Mouse (Mus musculus) left cerebral cortex, adult 11 months (tissue): ENCODE results near the gene Scaf11.

Source experiments
- DNase-seq: peaks from one replicate; pipeline ENCODE4 v3.0.0; 2022; ENCODE audit warnings: low spot score

Gene Scaf11

DNA sequence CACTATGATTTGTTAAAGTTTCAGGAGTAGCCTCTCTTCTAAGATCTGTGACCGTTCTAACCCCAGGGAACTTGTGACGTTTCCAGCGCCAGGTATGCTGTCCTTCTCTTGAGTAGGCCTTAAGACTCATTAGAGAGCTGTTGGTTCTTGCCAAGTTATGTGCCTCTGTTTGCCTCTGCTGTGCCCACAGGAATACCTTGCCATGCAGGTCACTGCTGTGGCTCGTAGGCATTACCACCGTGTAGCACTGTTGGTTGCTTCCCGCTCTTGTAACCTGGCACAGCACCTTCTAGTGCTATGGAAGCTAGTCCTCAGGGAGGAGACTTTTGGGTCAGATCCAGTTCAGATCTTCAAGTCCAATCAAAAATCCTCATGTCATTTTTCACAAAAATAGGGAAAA lies 65.6 kb downstream of the Scaf11 start:
- no peak for DNase-seq

DNA sequence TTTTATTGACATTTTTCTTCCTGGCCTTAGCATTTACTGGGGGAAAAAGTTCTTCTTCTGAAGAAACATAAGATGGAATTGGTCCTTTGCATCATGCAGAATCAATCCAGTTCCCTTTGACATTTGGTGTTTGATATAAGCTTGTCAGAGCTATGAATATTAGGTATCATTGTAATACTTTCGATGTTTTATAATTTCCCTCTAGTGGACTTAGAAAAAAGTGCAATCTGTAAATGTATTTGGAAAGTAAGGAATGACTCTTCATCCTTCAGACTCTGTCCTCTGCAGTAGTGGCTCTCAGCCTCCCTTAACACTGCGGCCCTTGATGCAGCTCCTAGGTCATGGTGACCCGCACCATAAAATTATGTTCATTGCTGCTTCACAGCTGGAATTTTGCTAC lies 67.8 kb downstream of the Scaf11 start:
- DNase-seq, result no peak

DNA sequence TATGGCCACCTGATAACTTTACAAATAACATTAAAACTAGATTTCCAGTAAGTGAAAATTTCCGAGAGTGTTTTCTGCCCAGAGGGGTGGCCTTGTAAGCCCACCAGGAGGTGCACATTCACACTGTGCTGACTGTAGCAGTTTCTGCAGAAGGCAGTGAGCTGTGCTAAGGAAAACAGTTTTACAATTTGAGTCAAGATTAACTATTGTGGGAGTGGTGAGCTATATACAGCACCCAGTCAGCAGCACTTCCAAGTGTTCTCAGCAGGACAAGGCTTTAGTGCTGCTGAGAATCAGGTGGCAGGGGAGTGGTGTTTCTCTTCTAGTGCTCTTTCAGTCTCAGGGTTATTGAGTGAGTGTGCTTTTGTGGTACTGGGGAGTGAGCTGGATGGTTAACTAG lies 72.1 kb downstream of the Scaf11 start:
- no peak for DNase-seq

DNA sequence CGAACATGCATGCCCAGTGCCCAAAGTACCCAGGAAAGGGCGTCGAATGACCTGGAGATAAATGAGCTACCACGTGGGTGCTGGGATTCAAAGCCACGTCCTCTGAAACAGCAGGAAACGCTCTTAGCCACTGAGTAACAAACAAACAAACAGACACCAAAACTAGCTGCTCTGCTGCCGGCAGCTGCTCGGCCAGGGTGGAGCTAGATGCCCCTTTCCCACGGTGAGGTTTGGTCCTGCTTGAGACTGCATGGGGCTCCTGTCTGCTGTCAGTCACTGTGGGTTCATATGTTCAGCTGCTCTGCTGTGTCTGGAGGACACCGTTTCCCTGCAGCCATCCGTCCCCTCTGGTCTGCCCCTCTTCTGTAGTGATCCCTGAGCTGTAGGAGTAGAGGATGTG lies 78.4 kb downstream of the Scaf11 start:
- DNase-seq, result no peak

DNA sequence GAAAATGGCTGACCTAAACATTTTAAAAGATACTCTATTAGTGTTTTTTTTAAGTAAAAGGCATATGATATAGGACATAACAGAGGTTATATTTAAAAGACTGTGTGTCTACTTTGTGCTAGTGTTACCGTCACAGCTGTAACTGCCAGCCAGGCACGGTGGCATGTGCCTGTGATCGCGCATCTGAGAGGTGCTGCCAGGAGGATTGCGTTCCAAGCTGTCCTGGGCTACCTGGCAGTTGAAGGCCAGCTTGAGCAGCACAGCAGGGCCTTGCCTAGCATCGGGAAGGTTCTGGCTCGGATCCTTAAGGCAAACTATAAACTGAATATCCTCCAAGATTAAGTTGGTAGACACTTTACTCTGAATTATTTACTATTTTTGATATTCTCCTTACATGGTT lies 82.9 kb downstream of the Scaf11 start:
- DNase-seq, result no peak

DNA sequence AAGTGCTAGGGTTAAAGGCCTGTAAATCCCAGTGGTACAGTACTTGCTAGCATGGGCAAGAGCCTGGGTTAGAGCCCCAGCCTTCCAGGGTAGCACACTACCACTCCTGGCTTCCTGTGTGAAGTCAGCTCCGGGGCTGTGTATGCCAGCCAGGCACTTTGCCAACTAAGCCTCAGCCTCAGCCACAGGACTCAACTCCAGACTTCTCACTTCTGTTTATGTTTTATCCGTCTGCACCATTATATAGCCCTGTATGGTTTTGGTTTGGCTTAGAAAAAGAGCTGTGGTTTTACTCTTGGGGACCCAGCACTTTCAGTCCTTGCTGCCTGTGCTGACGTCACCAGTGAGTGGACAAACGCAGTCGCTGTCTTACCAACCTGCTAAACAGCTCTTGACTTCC lies 83.4 kb downstream of the Scaf11 start:
- no peak for DNase-seq

DNA sequence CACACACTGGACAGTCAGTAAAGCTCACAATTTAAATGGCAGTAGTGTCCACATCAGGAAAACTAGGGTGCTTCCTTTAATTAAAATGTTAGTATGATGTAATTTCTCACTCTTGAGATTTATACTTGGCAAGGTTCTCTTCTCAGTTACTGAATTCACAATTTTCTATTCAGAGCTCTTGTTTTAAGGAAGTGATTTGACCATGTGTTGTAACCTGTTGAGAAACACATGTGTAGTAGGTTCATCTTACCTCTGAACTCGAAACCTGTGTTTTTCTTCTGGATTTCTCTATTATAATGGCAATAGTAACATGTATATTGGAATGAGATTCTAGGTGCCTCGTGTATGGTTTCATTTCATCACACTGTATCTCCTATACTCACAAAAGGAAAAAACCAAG lies 84.4 kb downstream of the Scaf11 start:
- DNase-seq, result no peak

DNA sequence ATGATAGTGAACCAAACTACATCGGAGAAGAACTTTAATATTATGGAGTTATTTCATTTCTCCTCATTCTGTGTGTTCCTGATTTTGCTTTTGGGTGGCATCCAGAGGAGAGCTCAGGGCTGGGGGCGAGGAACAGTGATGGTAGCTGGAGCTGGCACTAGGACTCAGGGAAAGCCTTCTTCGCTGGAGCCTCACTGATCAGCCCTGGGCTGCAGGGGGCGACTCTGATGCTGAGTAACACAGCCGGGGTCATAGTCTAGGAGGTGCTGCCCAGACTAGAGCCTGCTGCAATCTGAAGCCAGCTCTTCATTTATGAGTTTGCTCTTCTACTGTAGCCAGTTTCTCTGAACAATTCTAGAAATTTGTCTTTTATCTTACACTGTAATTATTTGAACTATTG lies 87.5 kb downstream of the Scaf11 start:
- DNase-seq, result no peak

DNA sequence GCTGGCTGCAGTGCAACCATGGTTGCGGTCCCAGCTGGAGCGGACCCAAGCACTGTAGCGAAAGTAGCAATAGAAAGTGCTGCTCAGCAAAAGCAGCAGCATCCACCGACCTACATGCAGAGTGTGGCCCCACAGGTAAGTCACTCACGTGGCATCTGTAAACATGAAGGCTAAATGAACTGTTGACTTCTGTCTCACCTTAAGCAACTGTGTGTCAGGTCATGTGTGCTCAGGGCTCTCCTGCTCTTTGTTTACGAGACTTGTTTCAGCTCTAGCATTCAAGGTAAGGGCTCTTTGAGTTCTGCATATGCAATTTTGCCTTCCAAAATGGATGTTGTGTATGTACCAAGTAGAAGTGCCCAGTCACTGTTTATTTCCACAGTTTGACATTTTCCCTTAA lies 88.0 kb downstream of the Scaf11 start:
- no peak for DNase-seq

DNA sequence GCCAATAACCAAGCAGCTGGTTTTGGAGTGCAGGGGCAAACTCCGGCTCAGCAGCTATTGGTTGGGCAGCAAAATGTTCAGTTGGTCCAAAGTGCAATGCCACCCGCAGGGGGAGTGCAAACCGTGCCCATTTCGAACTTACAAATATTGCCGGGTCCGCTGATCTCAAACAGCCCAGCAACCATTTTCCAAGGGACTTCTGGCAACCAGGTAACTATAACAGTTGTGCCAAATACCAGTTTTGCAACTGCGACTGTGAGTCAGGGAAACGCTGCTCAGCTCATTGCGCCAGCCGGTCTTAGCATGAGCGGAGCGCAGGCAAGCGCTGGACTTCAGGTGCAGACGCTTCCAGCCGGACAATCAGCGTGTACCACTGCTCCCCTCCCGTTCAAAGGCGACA lies 89.3 kb downstream of the Scaf11 start:
- DNase-seq, result no peak

DNA sequence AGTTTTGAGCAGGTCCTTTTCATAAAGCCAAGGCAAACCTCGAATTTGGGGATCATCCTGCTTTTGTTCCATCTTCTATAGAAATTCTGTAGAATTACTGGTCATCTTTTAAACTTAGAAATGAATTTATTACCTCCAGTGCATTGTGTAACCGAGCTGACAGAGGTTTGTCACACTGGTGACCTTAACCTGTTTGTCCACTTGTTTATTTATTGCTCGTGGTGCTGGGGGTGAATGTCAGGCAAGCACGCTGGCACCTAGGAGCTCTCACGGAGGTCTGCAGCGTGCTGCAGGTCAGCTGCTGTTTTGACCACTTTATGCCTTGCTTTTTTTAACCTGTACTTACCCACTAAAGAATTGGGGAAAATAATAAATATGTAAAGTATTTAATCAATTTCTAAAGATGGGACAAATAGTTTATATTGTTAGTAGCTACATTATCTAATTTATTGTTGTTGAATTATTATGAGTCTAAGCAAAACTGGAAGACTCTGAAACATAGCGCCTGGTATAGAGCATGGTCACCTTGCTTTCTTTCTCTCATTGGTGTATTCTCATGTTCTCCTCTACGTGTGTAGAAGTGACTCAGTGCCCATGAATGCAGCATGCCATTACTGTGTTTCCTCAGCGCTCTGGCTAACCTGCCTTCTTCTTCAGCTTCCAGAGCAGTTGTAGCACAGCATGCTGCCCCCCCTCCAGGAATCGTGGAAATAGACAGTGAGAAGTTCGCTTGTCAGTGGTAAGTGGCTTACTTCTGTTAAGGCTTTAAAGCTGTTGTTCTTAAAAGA lies 94.3 kb downstream of the Scaf11 start:
- no peak for DNase-seq

DNA sequence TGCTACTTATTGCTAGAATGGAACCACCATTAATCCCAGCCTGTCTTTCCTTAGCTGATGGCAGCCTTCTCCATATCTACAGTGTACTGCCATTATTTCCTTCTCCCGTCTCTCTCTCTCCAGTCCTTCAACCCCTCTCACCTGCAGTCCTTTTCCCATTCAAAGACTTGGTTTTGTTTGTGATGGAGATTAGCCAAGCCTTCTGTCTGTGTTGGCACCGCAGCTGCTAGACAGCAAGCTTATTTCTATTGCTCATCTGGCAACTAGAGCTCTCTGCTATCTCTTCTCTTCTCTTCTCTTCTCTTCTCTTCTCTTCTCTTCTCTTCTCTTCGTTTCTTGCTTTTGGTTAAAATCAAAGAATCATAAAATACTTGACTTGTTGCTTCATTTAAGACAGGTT lies 95.3 kb downstream of the Scaf11 start:
- DNase-seq, result no peak
